Mouse (Mus musculus) spleen, postnatal 36 days (tissue): ENCODE measurements around the gene Lrrn4cl.
"Not testable (repeated sequence)": the region's sequence is repeated elsewhere in the genome, so short reads cannot be mapped to it uniquely, and the experiment has no call there.

Experiments
- DNase-seq, 2 experiments: peaks; one replicate each; pipeline ENCODE4 v3.0.0; 2022; ENCODE audit warnings: low spot score in 2 of 2, mixed read lengths in 1 of 2

Lrrn4cl gene

GRCm38 (mm10) chr19:8838041-8838730 lies 12.4 kb upstream of the Lrrn4cl start:
- peak in 1 of 2 experiments; percentile 17 for DNase-seq

GRCm38 (mm10) chr19:8839103-8839907 lies 11.3 kb upstream of the Lrrn4cl start, which contains the start of gene Gng3:
Gene Gng3 (minus strand): TSS chr19:8839194.
- DNase-seq: no peak

- DNase-seq: peak; percentile 79 to 83
Observed at GRCm38 (mm10) chr19:8839908-8840791, 10.4 kb upstream of the Lrrn4cl start.

DNA sequence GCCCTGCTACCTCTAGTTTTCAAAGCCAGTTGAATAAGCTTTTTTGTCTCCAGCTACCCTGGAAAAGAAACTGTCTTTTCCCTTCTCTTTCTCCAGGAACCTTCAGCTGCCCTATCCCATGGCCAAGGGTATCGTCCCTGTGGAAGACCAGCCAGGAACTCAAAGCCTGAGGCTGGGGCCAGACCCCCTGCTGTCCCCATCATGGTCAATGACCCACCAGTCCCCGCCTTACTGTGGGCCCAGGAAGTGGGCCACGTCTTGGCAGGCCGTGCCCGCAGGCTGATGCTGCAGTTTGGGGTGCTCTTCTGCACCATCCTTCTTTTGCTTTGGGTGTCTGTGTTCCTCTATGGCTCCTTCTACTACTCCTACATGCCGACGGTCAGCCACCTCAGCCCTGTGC lies 9.6 kb upstream of the Lrrn4cl start:
- no peak for DNase-seq

- DNase-seq: no peak
Observed at GRCm38 (mm10) chr19:8842961-8843360, 7.6 kb upstream of the Lrrn4cl start.

DNA sequence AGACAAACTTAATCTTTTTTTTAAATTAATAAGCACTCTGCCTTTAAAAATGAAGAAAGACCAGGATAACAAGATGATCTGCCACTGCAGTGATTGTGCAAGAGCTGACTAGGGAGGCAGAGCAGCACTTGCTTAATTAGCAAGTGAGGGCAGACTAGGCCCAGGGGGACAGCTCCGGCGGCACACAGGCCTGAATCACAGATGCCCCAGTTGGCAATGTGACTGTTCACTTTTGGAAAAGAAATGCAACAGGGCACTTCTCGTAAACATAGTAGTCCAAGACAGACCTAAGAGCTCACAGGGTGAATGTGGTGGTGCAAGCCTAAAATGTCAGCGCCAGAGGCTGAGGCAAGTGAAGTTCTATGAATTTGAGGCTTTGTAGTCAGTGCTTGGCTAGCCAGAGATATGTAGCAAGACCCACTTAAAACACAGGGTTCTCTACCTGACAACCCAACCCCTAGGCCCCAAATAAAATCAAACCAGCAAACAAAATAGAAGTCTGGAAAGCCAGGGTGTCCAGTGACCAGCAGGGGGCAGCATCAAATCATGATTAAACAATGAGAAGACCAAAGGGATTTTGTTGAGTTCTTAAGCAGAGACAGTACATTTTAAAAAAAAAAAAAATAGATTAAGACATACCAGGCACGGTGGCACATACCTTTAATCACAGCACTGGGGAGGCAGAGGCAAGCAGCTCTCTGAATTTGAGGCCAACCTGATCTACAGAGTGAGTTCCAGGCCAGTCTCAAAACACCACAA lies 6.0 kb upstream of the Lrrn4cl start:
- peak; percentile 63 to 79 for DNase-seq

- DNase-seq: no peak
Observed at GRCm38 (mm10) chr19:8848356-8848755, 2.2 kb upstream of the Lrrn4cl start.

DNA sequence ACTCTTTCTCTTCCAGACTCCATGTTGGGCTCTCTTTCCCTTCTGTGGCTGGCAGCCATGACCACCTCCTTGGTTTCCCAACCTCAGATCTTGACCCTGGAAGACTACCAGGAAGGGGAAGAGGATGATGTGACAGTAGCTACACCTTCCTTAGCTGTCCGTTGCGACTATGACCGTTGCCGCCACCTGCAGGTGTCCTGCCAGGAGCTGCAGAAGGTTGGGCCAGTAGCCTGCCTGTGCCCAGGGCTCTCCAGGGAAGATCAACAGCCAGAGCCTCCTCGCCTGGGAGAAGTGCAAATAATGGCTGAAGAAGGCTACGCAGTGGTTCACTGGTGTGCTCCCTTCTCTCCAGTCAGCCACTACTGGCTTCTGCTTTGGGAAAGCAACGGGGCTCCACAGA lies 1.1 kb downstream of the Lrrn4cl start:
- no peak for DNase-seq

DNA sequence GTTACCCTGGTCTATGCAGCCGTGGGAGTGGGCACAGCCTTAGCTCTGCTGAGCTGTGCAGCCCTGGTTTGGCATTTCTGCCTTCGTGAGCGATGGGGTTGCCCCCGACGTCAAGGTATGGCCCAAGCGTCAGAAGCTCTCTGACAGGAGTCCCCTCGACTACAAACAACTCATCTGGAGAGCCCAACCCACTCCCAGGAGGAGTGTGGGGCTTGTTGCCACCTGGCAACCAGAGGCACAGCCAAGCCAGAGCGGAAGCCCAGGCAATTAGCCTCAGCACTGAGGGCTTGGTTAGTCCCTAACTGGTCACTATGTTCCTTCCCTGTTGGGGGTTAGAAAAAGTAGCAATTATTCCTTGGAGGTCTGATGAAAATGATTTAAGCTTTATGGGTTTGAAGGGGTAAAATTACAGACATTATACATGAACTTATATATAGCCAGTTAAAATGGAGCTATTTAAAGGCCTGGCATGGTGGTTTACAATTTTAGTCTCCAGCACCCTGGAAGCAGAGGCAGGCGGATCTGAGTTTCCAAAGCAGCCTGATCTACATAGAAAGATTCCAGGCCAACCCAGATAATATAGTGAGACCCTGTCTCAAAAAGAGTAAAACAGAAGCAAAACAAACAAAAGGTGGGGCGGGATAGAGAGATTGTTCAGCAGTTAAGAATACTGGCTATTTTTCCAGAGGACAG lies 1.8 kb downstream of the Lrrn4cl start:
- no peak for DNase-seq

- no peak for DNase-seq
Observed at GRCm38 (mm10) chr19:8853117-8853516, 2.5 kb downstream of the Lrrn4cl start.

GRCm38 (mm10) chr19:8857689-8858088 lies 7.1 kb downstream of the Lrrn4cl start:
- peak in 1 of 2 experiments; percentile 46 for DNase-seq

- DNase-seq: peak; percentile 43 to 56
Observed at GRCm38 (mm10) chr19:8859018-8859417, 8.4 kb downstream of the Lrrn4cl start.

DNA sequence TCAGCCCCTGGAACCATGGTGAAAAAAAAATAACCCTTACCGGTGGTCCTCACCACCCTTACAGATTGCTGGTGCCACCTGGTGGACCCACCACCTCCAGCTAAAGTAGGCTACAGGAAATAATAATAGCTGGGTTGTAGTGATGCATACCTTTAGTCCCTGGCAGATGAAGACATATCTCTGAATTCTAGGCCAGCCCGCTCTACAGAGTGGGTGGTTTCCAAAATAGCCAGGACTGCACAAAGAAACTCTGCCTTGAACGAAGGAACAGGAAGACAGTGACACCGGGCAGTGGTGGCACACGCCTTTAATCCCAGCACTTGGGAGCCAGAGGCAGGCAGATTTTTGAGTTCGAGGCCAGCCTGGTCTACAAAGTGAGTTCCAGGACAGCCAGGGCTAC lies 13.7 kb downstream of the Lrrn4cl start:
- no peak for DNase-seq

DNA sequence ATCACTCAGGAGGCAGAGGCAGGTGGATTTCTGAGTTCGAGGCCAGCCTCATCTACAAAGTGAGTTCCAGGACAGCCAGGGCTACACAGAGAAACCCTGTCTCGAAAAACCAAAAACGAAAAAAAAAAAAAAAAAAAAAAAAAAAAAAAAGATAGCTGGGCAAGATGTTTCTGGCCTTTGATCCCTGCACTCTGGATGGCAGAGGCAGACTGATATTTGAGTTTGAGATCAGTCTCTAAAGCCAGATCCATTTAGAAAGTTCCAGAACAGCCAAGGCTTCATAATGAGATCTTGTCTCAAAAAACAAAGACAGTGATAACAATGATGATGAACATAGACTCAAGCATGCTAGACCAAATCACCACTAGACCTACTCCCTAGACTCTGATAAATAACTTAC lies 19.8 kb downstream of the Lrrn4cl start:
- DNase-seq: not testable (repeated sequence)

DNA sequence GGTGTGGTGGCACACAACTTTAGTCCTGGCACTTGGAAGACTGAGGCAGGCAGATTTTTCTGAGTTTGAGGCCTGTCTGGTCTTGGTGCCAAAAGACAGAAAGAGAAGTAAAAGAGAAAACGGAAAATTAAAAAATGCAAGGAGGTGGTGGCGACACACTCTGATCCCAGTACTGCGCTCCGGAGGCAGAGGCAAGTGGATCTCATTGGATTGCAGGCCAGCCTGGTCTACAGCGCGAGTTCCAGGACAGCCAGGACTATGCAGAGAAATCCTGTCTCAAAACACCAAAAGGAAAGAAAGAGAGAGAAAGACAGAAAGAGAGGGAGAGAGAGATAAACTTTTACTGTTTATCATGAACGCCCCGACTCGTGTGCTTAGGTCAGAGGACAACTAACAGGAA lies 20.3 kb downstream of the Lrrn4cl start:
- DNase-seq: no peak

- DNase-seq: peak; percentile 96 to 97
Observed at GRCm38 (mm10) chr19:8871267-8872186, 21.0 kb downstream of the Lrrn4cl start, which contains the start of gene Ubxn1. Gene Ubxn1 (plus strand): TSS chr19:8871496.

DNA sequence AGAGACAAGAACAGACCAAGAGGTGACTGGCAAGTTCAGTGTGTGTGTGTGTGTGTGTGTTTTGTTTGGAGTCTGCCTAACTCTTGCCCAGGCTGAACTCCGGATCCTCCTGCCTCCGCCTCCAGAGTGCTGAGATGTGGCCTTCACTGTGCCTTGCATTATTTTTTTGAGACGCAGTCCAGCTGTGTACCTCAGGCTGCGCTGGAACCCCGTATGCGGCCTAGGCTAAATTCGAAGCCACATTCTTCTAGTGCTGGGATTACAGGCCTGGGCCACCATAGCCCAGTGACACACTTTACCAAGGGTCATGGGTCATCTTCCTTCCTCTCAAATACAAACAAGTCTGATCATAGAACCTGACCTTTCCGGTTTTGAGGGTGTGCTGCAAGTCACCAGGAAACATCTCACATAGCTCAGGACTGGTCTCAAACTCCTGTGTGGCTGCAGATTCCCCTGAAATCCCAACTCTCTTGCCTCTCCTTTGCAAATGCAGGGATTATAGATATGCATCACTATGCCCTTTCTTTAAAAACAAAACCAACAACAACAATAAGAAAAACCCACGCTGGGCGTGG lies 21.8 kb downstream of the Lrrn4cl start:
- no peak for DNase-seq

DNA sequence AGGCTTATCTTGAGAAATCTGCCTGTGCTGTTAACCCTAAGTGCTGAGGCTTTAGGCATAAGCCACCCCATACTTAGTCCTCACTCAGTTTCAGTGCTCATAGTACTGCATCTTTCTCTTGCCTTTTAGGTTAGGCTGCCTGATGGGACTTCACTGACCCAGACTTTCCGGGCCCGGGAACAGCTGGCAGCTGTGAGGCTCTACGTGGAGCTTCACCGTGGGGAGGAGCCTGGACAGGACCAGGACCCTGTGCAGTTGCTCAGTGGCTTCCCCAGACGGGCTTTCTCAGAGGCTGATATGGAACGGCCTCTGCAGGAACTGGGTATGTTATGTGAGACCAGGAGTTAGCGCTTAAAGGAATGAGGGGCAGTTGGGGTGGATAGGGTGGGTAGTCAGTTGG lies 24.5 kb downstream of the Lrrn4cl start:
- no peak for DNase-seq
